Mouse (Mus musculus): ENCODE results near the gene Olfr1188.
"Not testable (repeated sequence)": the region's sequence is repeated elsewhere in the genome, so short reads cannot be mapped to it uniquely, and the experiment has no call there.

The Olfr1188 gene

DNA sequence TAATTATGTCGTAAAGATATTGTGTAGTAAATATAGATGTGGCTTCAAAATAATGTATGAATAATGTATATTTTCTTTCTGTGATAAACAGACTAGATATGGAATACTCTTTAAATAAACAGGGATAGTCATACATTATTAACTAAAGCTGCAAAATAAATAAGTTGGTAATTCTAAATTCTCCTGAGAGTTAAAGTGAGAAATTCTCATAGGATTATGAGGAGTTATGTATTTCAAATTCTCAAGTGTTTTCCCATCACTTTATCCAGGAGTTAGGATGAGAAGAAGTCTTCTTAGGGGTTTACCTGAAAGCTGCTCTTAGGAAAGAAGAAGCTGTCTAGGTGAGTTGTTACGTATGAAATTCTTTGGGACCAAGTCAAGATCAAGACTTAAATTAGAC lies at the start of gene Olfr1188:
Olfr1188 (plus strand) TSS at position 301 of the 400 bp plus-strand sequence.
- DNase-seq (ENCODE audit: low read depth), result no peak

DNA sequence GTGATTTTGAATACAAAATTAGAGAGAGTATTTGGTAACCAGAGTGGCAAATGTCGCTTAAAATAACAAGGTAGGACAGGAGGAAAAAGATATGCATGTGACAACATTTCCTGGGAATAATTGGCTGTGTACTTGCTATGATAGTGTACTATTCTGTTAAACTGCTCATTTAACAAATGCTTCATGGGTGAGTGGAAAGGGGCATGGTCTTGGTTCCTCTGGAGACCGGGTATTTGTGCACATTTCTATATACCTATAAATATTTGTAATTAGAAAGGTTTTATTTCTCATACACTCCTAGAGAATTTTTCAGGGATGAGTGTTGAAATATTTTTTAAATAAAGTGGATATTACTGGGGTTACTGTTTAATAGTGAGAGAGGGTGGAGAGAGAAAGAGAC lies 38.5 kb upstream of the Olfr1188 start, which contains the start of gene Olfr1186:
Olfr1186 (plus strand) TSS at position 301 of the 400 bp plus-strand sequence.
- DNase-seq (ENCODE audit: low read depth), result no peak

DNA sequence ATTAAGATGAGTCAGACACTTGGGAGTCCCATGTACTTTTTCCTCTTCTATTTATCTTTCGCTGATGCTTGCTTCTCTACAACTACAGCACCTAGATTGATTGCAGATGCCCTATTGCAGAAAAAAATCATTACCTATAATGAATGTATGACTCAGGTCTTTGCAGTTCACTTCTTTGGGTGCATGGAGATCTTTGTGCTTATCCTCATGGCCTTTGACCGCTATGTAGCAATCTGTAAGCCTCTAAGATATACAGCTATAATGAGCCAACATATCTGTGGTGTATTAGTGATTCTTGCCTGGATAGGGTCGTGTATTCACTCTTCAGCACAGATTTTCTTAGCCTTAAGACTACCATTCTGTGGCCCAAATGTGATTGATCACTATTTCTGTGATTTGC lies 31.0 kb upstream of the Olfr1188 start:
- DNase-seq (ENCODE audit: low read depth), result no peak

DNA sequence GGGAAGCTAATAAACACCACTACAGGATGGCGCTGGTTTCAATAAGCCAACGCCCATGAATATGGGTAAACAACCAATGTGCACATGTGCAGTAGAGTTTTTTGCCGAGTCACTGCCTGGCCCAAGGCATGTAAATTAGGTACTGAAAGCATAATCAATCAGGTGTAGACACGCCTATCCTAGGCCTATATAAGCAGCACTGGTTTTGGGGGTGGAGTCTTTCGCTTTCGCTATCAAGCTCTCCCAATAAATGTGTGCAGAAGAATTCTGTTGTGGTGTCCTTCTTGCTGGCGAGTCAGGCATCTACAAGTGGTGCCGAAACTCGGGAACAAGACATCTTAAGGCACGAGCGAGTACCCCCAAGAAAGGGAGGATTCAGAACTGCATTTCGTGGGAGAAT lies 16.0 kb downstream of the Olfr1188 start:
- not testable (repeated sequence) for DNase-seq (ENCODE audit: low read depth)

DNA sequence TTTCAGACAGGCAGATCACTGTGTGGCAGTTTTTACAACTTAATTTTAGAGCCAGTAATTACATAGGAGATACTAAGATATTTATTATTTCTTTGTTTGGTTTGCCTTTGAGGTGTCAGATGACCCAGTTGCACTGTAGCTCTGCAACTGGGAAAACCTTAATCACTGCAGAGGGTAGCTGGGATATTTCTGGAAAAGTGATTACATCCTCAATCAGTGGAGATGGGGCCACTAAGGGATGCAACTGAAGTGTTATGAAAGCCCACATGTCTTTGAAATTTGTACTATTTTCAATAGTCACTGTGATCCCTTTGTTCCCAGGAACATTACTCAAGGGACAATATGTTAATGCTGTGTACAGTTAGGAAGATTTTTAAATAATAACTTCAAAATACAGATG lies 29.4 kb downstream of the Olfr1188 start, which contains the start of gene Olfr1189:
Olfr1189 (plus strand) TSS at position 301 of the 400 bp plus-strand sequence.
- DNase-seq (ENCODE audit: low read depth), result no peak

All from induced T-regulatory cell, adult 2 months (primary cell).